Mouse (Mus musculus) thymus, postnatal 10 days (tissue): Measurements from ENCODE around the gene Ifi205.
"Not testable (repeated sequence)": the region's sequence is repeated elsewhere in the genome, so short reads cannot be mapped to it uniquely, and the experiment has no call there.

Experiments
- DNase-seq, 2 experiments: peaks; one replicate each; pipeline ENCODE4 v3.0.0; 2021; ENCODE audit warnings: low spot score in 2 of 2

Gene Ifi205

DNA sequence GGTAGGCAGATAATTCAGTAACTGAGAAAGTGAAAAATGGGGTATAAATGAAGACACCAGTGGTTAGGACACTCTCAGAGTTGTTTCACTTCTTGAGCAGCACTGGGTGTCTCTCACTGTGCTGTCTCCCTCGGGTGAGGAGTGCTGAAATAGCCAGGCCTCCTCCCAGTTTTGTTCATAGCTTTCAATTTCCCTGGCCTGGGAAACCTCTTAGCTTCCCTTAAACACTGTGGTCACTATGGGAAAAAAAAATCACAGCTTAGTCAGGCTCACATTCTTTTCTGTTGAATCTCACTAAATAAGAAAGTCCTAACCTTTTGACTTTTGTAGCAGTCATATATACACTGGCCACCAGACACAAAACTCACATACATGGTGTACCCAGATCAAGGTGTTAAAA is at the start of gene Ifi205:
Gene Ifi205, minus strand, starts transcription at position 113 of the 400 bp plus-strand sequence.
- no peak for DNase-seq

DNA sequence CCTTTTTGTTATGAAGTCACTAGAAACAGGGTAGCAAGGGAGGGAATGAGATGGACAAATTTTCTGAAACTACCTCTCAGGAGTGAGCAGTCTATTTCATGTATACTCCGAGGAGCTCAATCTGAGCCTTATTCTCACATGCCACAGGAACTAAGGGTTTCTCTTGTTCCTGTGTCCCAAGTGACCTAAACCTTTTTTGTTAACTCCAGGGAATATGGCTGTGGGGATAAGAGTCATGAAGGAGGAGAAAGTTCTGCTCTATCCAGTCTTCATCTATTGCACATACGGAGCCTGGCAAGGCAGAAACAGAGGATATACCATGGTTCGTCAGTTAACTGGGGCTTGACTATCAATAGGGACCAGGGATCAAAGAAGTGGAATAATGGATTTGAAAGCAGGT is 34.7 kb upstream of the Ifi205 start, which contains the start of gene Olfr430:
Gene Olfr430, plus strand, starts transcription at position 301 of the 400 bp plus-strand sequence.
- DNase-seq = no peak

DNA sequence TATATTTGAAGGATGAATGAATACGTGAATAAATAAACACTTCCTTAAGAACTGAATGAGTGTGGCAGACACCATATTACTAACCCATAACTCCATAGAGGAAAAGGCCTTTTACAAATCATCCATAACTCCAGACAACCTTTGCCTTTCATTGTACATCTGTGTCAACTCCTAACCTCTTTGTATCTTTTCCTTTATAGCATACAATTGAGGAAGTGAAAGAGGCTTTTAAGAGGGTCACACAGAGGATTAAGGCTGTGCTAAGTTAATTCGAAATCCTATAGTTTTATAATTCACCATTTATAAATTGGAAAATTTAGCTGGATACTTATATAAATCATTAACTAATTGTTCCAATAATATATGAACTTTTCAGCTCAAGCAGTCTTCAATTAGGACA is 23.6 kb upstream of the Ifi205 start:
- no peak for DNase-seq

DNA sequence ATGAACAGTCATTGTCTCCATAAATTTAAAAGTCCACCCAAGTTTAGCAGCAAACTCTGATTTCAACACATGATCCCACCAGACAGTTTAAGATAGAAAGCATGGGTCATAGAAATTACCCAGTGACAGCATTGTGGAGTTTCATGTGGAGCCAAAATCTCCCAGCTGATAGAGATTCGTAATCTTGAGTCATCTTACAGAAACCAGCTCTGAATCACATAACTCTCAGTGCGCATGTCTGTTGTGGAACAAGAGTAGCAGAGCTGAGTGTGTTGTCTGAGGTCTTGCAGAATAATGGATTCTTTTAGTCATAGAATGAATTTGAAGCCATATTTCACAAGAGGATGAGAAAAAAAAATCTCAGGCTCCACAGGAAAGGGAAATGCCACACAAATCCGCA is 21.4 kb upstream of the Ifi205 start:
- no peak for DNase-seq

DNA sequence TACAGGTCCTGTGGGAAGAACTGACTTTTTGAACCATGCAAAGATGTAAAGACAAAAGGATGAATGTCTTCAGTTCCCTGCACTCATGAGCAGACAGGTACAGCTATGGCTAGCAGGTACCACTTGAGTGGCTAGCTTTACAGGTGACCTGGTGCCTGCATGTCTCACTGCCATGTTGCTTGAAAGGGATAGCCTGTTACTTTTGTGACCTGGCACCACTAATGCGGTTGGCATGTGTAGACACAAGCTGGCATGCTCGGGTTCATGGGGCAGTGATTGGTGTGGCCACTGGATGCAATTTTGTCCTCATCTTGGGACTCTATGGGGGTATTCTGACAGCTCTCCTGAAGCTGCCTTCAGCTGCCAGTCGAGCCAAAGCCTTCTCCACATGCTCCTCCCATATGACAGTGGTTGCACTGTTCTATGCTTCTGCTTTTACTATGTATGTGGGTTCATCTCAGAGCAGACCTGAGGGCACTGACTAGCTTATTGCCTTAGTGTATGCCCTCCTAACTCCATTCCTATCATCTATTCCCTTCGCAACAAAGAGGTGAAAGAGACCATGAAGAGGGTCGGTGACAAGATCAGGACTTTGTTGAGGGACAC is 20.4 kb upstream of the Ifi205 start:
- DNase-seq = no peak

DNA sequence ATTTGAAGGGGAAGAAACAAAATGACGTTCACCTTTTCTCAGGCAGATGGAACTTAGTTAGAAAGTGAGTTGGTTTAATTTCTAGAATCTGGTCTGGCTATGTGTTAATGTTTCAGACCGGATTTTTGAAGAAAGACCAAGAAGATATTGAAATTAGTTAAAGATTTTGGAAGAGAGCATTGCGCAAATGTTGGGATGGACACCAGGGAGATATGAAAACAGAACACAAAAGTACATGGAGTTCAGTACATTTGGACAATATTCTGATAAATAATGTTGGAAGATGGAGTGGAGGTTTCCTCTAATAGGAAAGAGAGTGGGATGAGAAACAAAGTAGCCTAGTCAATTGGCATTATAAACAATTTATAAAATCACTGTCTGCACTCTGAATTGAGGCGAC is 19.9 kb upstream of the Ifi205 start:
- no peak for DNase-seq

DNA sequence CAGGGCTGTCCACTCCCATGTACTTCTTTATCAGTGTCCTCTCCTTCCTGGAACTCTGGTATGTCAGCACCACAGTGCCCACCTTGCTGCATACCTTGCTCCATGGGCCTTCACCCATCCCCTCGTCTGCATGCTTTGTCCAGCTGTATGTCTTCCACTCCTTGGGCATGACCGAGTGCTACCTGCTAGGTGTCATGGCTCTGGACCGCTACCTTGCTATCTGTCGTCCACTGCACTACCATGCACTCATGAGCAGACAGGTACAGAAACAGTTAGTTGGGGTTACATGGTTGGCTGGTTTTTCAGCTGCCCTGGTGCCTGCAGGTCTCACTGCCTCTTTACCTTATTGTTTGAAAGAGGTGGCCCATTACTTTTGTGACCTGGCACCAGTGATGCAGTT is 18.9 kb upstream of the Ifi205 start:
- no peak for DNase-seq

DNA sequence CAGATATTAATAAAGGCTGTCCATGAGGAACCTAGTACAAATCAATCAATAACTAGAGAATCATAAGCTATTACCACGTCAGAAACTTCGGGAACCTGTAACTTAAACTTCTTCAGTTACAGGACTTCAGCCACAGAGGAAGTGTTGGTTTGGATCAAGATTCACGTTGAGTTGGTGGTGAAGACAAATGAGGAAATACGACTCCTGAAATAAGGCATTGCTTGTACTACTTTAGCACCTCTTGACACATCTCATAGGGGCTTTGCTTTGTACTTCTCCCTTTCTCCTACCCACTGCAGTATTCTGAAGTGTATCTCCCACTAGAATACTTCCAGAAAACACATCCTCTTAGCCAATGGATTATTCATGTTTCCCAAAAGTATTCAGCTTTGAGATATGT is 17.7 kb upstream of the Ifi205 start:
- not testable (repeated sequence) for DNase-seq

DNA sequence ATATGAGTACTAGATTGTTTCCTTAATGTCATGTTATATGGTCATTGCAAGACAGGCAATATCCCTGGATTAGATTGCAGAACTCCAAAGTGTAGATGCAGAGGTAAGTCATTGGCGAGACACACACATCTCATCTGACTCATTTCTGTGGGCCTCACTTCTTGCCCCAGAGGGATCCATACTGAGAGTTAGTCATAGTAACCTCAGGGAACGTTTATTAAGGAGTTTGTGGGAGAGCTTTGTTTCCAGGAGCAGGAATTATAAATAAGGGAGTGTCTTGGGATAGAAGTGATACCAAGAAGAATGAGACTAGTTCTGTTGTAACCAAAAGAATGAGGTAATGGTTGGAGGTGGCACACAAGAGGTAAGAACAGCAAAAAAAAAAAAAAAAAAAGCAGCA is 17.3 kb upstream of the Ifi205 start, which contains the start of gene Olfr432:
Gene Olfr432, plus strand, starts transcription at position 313 of the 400 bp plus-strand sequence.
- no peak for DNase-seq

DNA sequence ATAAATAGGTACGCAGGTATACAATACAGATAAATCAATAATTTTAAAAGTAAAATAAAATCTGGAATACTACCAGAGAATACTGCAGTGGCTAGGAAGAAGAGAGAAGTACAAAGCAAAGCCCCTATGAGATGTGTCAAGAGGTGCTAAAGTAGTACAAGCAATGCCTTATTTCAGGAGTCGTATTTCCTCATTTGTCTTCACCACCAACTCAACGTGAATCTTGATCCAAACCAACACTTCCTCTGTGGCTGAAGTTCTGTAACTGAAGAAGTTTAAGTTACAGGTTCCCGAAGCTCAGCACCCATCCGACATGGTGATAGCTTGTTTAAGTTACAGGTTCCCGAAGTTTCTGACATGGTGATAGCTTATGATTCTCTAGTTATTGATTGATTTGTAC is 16.6 kb upstream of the Ifi205 start:
- not testable (repeated sequence) for DNase-seq

DNA sequence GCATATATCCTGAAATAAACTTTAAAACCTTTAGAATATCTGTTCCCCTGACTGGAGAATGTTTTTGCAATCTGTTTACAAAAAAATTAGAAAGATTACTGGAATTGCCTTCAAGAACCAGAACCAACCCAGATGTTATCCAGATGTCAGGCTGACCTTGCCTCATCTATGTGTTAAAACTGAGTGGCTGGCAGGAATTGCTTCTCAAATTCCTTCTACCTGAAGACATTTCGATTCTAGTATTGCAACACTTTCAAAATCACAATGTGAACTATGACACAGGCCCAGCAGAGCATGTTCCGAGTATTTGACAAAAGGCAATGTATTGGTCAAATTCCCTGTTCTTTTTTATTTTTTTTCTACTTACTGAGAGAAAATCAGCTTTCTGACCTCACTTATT is 12.8 kb upstream of the Ifi205 start:
- no peak for DNase-seq

DNA sequence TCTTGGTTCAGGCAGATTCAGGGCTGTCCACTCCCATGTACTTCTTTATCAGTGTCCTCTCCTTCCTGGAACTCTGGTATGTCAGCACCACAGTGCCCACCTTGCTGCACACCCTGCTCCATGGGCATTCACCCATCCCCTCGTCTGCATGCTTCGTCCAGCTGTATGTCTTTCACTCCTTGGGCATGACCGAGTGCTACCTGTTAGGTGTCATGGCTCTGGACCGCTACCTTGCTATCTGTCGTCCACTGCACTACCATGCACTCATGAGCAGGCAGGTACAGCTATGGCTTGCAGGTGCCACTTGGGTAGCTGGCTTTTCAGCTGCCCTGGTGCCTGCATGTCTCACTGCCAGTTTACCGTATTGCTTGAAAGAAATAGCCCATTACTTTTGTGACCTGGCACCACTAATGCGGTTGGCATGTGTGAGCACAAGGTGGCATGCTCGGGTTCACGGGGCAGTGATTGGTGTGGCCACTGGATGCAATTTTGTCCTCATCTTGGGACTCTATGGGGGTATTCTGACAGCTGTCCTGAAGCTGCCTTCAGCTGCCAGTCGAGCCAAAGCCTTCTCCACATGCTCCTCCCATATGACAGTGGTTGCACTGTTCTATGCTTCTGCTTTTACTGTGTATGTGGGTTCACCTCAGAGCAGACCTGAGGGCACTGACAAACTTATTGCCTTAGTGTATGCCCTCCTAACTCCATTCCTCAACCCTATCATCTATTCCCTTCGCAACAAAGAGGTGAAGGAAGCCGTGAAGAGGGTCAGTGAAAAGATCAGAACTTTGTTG is 10.7 kb upstream of the Ifi205 start:
- not testable (repeated sequence) for DNase-seq

DNA sequence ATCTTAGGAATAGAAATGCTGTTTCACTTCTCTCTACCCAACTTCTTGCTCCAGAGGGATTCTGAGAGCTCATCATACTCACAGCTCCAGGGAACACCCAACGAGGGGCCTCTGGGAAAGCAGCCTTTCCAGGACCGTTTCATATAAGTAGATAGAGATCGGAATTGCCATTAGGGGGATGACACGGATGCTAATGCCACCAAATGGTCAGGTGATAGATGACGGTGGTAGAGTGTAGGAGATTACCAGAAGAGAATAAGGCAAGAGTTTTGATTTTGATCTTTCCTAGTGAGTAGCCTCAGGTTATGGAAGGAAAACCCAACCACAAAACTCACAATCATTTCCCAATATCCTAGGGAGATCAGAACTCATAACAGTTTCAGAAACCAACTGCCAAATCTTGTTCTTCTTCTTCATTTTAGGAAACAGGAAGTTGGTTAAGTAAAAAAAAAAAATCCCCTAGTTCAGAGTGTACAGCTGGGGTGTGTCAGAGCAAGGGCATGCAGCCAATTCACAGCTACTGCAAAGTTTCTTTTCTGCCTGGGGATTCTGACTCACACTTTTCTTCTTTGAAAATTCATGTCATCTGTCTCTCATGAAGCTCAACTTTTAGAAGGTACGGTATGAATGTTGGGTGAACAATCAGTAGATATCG is 9.0 kb upstream of the Ifi205 start, which contains the start of gene Olfr433:
Gene Olfr433, plus strand, starts transcription at position 183 of the 655 bp plus-strand sequence.
- peak in 1 of 2 experiments; percentile 6 for DNase-seq

DNA sequence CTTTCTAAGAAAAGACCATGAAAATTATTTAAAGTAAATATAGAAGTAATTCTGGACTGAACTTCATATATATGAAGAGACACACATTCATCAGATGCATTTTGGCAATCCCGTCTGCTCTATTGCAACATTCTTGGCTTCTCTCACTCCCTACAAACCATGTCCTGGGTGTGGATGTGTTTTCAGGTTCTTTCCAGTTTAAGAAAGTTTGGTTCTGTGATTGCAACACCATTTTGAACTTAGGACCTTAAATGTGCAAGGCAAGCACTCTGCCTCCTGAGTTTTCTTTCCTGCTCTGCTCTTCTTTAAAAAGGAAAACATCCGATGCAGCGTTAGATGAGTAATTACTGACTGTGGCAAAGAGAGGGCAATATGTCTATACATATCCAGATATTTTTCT is 6.9 kb upstream of the Ifi205 start:
- no peak for DNase-seq

DNA sequence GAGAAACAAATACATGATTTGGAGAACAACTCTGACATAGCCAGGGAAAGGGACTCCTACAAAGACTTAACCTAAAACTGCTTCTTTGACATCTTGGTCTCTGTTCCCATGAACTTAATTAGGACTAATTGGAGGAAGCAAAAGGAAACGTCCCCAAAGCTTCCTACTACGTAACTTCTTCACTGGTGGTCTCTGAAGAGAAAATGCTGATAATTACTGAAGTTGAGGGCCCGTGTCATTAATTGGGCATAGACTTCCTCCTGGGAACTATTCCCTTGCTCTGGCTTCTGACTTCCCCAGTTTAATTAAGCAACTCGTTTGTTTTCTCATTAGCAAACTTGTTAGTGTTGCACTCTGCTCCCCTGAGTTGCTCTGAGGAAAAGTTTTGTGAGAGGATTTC is 4.2 kb upstream of the Ifi205 start:
- no peak for DNase-seq

DNA sequence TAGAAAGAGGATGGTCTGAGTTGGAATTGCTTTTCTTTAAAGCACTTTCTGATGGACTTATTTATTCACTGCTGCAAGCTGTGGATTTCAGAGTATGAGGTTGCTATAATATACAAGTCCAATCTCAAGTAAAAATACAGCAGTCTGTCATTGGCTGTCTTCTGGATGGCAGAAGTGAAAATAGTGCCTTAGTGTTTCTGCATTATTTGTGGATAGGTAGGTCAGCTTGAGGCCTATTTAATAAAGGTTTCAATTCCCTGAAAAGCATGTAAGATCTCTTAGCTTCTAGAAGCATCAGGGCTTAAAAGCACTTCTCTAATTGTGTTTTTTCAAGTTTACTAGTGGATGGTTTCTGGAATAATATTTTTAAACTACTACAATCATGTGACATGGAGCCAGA is 24.6 kb downstream of the Ifi205 start:
- not testable (repeated sequence) for DNase-seq

DNA sequence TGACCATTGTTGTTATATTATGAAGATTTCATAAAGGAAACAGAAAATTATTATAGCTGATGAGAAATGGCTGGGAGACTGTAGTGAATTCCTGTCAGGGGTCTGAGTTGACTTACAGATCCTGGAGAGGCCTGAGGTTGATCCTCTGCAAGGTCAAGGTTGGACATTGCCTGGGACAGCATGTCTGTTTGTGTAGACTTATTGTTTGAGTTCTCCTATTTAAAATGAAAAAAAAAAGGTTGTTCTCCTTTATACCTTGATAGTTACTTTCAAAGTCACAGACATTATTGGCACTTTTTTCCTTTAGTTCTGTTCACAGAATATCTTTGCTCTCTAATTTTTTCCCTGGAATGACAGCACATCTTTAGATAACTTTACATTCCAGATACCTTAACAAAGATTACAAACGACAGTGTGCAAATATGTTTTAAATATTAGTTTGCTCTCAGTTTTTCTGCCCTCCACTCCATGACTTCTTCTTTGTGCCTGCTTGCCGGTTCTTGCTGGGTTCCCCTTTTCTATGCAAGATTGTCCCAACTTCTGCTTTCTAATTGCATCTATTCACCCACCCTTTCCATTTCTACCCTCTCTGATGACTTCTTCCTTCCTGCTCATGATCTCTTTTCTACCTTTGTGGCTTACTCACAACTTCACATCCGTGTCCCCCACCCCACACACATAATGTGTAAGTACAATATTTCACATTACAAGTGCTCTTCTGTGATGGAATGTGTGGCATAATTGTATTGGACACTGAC is 27.1 kb downstream of the Ifi205 start:
- not testable (repeated sequence) for DNase-seq

DNA sequence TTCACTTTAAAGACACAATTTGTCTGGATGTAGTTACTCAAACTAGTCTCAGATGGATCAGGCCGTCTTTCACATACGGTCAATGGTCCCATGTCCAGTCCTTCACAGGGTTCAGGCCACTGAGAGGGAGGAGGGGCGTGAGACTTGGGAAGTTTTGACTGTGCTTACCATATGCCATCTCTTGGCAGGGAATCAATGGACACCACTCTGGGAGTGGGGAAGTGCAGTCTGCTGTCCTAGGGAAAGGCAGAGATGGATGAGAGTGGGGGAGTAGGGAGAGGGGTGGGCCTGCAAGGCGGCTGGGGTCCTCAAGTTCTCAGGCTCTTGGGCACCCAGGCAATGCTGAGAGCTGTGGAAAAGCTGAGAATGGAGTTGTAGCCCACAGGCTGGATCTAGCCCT is 36.6 kb downstream of the Ifi205 start:
- DNase-seq = no peak

DNA sequence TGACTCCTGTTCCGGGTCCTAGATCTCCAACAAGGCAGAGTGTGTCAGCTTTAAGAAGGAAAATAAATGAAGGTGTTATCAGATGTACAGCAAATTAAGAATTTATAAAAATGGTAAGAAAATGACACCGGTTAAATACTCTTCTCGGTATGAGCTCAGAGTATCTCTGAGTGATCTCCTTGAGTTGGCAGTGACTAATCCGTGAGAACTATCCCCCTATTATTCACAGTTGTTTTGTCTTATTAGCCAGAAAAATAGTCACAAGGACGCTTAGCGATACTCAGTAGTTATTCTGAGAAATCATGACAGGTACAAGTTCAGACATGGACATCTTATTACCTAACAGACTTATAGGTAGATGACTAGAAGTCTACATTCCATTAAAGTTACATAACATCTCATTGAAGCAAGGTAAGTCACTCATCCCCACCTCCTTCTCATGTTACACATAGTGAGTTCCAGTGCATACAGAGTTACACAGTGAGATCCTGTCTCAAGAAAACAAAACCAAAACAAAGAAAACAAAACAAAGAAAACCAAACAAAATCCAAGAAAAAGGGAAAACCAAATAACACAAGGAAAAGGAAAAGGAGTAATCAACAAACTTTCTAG is 48.8 kb downstream of the Ifi205 start, which contains the start of gene Ifi202b:
Gene Ifi202b, minus strand, starts transcription at position 51 of the 612 bp plus-strand sequence.
- not testable (repeated sequence) for DNase-seq

DNA sequence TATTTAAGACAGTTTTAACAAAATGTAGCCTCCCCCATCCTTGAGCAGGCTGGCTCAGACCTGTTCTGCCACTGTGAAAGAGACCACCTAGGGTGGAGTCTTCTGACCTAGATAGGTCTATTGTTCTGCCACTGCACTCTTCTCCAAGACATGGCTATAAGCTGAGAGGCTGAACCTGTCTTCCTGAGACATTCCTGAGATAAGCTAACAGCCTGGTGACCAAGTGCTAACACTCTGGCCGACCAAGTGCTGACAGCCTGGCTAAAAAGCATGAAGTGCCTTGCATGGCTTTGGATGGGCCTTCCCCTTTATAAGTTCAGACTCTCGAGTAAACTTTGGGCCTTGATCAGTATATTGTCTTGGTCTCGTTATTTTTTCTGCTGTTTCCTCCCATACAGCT is 50.6 kb downstream of the Ifi205 start:
- DNase-seq = not testable (repeated sequence)

DNA sequence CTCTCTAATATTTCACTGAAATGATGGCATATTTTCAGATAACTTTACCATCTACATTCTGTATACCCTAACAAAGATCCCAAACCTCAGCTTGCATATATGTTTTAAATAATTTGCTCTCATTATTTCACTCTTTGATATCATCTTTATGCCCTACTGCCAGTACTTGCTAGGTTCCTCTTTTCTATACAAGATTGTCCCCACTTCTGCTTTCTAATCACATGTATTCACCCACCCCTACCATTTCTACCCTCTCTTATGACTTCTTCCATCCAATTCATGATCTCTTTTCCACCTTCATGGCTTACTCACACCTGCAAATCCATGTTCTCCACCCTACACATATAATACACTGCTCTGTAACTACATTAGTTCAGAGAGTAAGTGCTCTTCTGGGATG is 54.0 kb downstream of the Ifi205 start:
- no peak for DNase-seq
